Mouse (Mus musculus): Measurements from ENCODE around the gene Map4k5. TPM values are rescaled to one million over a fixed set of nuclear protein-coding genes. Genes with fewer than 3 reads are reported as not detected.

The Map4k5 gene
- total RNA-seq, 2 experiments from 2014 or later = 38.7 to 40.7 TPM

- intact Hi-C loops (cut with DNase I) = no loop called here
Observed at GRCm38 (mm10) chr12:69846499-69846898, 46.5 kb downstream of the Map4k5 start.

GRCm38 (mm10) chr12:69845722-69846121, 47.3 kb downstream of the Map4k5 start:
- intact Hi-C loops (cut with DNase I) = no loop called here
- DNase-seq = no peak

More at GRCm38 (mm10) chr12:69846499-69846898, 46.5 kb downstream of the Map4k5 start:
- DNase-seq = no peak

GRCm38 (mm10) chr12:69843531-69844445, 49.2 kb downstream of the Map4k5 start:
- DNase-seq = peak in 1 of 2 experiments; percentile 13
- intact Hi-C loops (cut with DNase I) = no loop called here

- intact Hi-C loops (cut with DNase I) = no loop called here
- DNase-seq = no peak
Observed at GRCm38 (mm10) chr12:69838376-69838775, 54.6 kb downstream of the Map4k5 start.

- intact Hi-C loops (cut with DNase I) = no loop called here
Observed at GRCm38 (mm10) chr12:69833982-69834604, 58.9 kb downstream of the Map4k5 start.

GRCm38 (mm10) chr12:69831239-69831910, 61.6 kb downstream of the Map4k5 start:
- intact Hi-C loops (cut with DNase I) = no loop called here
- DNase-seq = no peak

More at GRCm38 (mm10) chr12:69833982-69834604, 58.9 kb downstream of the Map4k5 start:
- no peak for DNase-seq

- DNase-seq = no peak
- intact Hi-C loops (cut with DNase I) = no loop called here
Observed at GRCm38 (mm10) chr12:69828214-69828613, 64.8 kb downstream of the Map4k5 start.

GRCm38 (mm10) chr12:69824881-69825597, 68.0 kb downstream of the Map4k5 start:
- intact Hi-C loops (cut with DNase I) = no loop called here
- DNase-seq = no peak

- peak; percentile 40 to 55 for DNase-seq
- intact Hi-C loops (cut with DNase I) = loop anchor here (2.0 kb wide), 1 partner anchor 55 kb away; no protein-coding TSS in a partner anchor
Observed at GRCm38 (mm10) chr12:69814272-69814671, 78.7 kb downstream of the Map4k5 start.

- intact Hi-C loops (cut with DNase I) = no loop called here
- DNase-seq = no peak
Observed at GRCm38 (mm10) chr12:69813596-69813995, 79.4 kb downstream of the Map4k5 start.

GRCm38 (mm10) chr12:69812986-69813385, 80.0 kb downstream of the Map4k5 start:
- peak; percentile 28 to 31 for DNase-seq
- intact Hi-C loops (cut with DNase I) = no loop called here

GRCm38 (mm10) chr12:69811976-69812375, 81.0 kb downstream of the Map4k5 start:
- intact Hi-C loops (cut with DNase I) = no loop called here
- DNase-seq = no peak

- intact Hi-C loops (cut with DNase I) = no loop called here
Observed at GRCm38 (mm10) chr12:69809439-69809838, 83.6 kb downstream of the Map4k5 start.

GRCm38 (mm10) chr12:69807399-69807985, 85.5 kb downstream of the Map4k5 start:
- intact Hi-C loops (cut with DNase I) = no loop called here
- no peak for DNase-seq

More at GRCm38 (mm10) chr12:69809439-69809838, 83.6 kb downstream of the Map4k5 start:
- no peak for DNase-seq

GRCm38 (mm10) chr12:69805148-69805547, 87.9 kb downstream of the Map4k5 start:
- DNase-seq = no peak
- intact Hi-C loops (cut with DNase I) = no loop called here

- no peak for DNase-seq
- intact Hi-C loops (cut with DNase I) = no loop called here
Observed at GRCm38 (mm10) chr12:69804393-69805070, 88.5 kb downstream of the Map4k5 start.

GRCm38 (mm10) chr12:69803196-69803595, 89.8 kb downstream of the Map4k5 start:
- intact Hi-C loops (cut with DNase I) = no loop called here
- DNase-seq = no peak

- intact Hi-C loops (cut with DNase I) = no loop called here
- DNase-seq = no peak
Observed at GRCm38 (mm10) chr12:69800586-69800985, 92.4 kb downstream of the Map4k5 start.

GRCm38 (mm10) chr12:69796311-69796710, 96.7 kb downstream of the Map4k5 start:
- intact Hi-C loops (cut with DNase I) = no loop called here
- no peak for DNase-seq

All from heart, postnatal 10 days (tissue).